Mouse (Mus musculus) CH12.LX (cell line): Measurements from ENCODE around the gene Dennd2a. TPM values are rescaled to one million over a fixed set of nuclear protein-coding genes. Genes with fewer than 3 reads are reported as not detected.

Experiments used
- DNase-seq: peaks from one replicate; pipeline ENCODE4 v3.0.0-alpha.2; 2013; ENCODE audit errors: extremely low read depth
- H3K27ac ChIP-seq: 2 replicates; pipeline ENCODE4 v1.5.1; 2012; ENCODE audit warnings: low read depth, mild to moderate bottlenecking, control low read depth, moderate library complexity; ENCODE audit not compliant: insufficient read depth
- H3K27me3 ChIP-seq: replicated peaks from 2 replicates; pipeline ENCODE3; 2012; ENCODE audit warnings: inconsistent platforms
- H3K36me3 ChIP-seq, 2 experiments: replicated peaks in 1 of 2; 2 replicates each; pipeline versions ENCODE3 to v1.6.1; 2012; ENCODE audit warnings: inconsistent platforms in 1 of 2, low read length in 1 of 2, mild to moderate bottlenecking in 1 of 2, mixed read lengths in 1 of 2, moderate library complexity in 1 of 2; ENCODE audit not compliant: control insufficient read depth in 1 of 2, insufficient read depth in 1 of 2
- H3K4me1 ChIP-seq, 2 experiments: 2 replicates each; pipeline ENCODE4 v1.6.1; 2012; ENCODE audit warnings: inconsistent platforms in 1 of 2, moderate library complexity in 1 of 2; ENCODE audit not compliant: insufficient read depth in 2 of 2, control insufficient read depth in 1 of 2
- H3K4me2 ChIP-seq: 2 replicates; pipeline ENCODE4 v1.6.1; 2012; ENCODE audit warnings: low read depth, mild to moderate bottlenecking, control low read depth; ENCODE audit not compliant: poor library complexity, insufficient read depth, severe bottlenecking
- H3K4me3 ChIP-seq, 3 experiments: fragments of 150-350 bp in 1 of 3; sonication (generic) in 1 of 3; replicated peaks in 1 of 3; 2 replicates each; pipeline versions ENCODE3 to v1.5.1; 2011 to 2012; ENCODE audit warnings: low read depth in 2 of 3, low read length in 2 of 3, mild to moderate bottlenecking in 2 of 3, moderate library complexity in 2 of 3, control low read depth in 1 of 3, improper control_type of control experiment in 1 of 3, inconsistent platforms in 1 of 3, mixed read lengths in 1 of 3; ENCODE audit not compliant: poor library complexity in 1 of 3
- H3K79me2 ChIP-seq: replicated peaks from 2 replicates; pipeline ENCODE4 v1.6.1; 2012; ENCODE audit warnings: mild to moderate bottlenecking, moderate library complexity; ENCODE audit not compliant: control insufficient read depth, poor library complexity, insufficient read depth, severe bottlenecking; ENCODE audit errors: extremely low read depth
- H3K9ac ChIP-seq: 2 replicates; pipeline ENCODE4 v1.6.1; 2012; ENCODE audit warnings: low read depth, mild to moderate bottlenecking, control low read depth, moderate library complexity; ENCODE audit not compliant: insufficient read depth
- H3K9me3 ChIP-seq: replicated peaks from 2 replicates; pipeline ENCODE3; 2012; ENCODE audit warnings: low read length, inconsistent platforms, mixed read lengths
- BHLHE40 ChIP-seq: IDR thresholded peaks from 2 replicates; pipeline ENCODE4 v1.6.1; 2011; ENCODE audit warnings: mild to moderate bottlenecking, low read depth, low read length, improper control_type of control experiment
- CHD1 ChIP-seq: IDR thresholded peaks from 2 replicates; pipeline ENCODE4 v1.6.1; 2012; ENCODE audit warnings: low read depth, low read length, improper control_type of control experiment, inconsistent platforms
- CHD2 ChIP-seq: IDR thresholded peaks from 2 replicates; pipeline ENCODE4 v1.6.1; 2011; ENCODE audit warnings: low read length, improper control_type of control experiment
- ELF1 ChIP-seq: IDR thresholded peaks from 2 replicates; pipeline ENCODE4 v1.6.1; 2014; ENCODE audit warnings: low read depth, mild to moderate bottlenecking, inconsistent platforms, low read length, improper control_type of control experiment
- EP300 ChIP-seq: IDR thresholded peaks from 2 replicates; pipeline ENCODE4 v1.6.1; 2011; ENCODE audit warnings: low read length, improper control_type of control experiment
- ETS1 ChIP-seq: conservative IDR thresholded peaks from 2 replicates; pipeline ENCODE4 v1.6.1; 2012; ENCODE audit warnings: low read depth, mild to moderate bottlenecking, inconsistent platforms, low read length, improper control_type of control experiment, moderate library complexity
- GABPA ChIP-seq: IDR thresholded peaks from 2 replicates; pipeline ENCODE4 v1.6.1; 2012; ENCODE audit warnings: low read depth, low read length, improper control_type of control experiment, inconsistent platforms; ENCODE audit not compliant: insufficient replicate concordance
- HCFC1 ChIP-seq: IDR thresholded peaks from 2 replicates; pipeline ENCODE4 v1.6.1; 2012; ENCODE audit warnings: low read depth, mild to moderate bottlenecking, inconsistent platforms, low read length, improper control_type of control experiment
- IRF4 ChIP-seq: IDR thresholded peaks from 2 replicates; pipeline ENCODE4 v1.6.1; 2014; ENCODE audit warnings: low read depth, mild to moderate bottlenecking, inconsistent platforms, low read length, improper control_type of control experiment
- JUN ChIP-seq: IDR thresholded peaks from 2 replicates; pipeline ENCODE4 v1.6.1; 2011; ENCODE audit warnings: low read depth, mild to moderate bottlenecking, low read length, improper control_type of control experiment, moderate library complexity; ENCODE audit not compliant: insufficient read depth
- JUND ChIP-seq: conservative IDR thresholded peaks from 2 replicates; pipeline ENCODE4 v1.6.1; 2011; ENCODE audit warnings: low read depth, low read length, improper control_type of control experiment
- KAT2A ChIP-seq: IDR thresholded peaks from 2 replicates; pipeline ENCODE4 v1.6.1; 2012; ENCODE audit warnings: low read length, improper control_type of control experiment, inconsistent platforms; ENCODE audit not compliant: insufficient replicate concordance
- MAFK ChIP-seq: IDR thresholded peaks from 2 replicates; pipeline ENCODE4 v1.6.1; 2011; ENCODE audit warnings: low read length, improper control_type of control experiment; ENCODE audit not compliant: insufficient replicate concordance
- MAZ ChIP-seq: IDR thresholded peaks from 2 replicates; pipeline ENCODE4 v1.6.1; 2012; ENCODE audit warnings: low read depth, mild to moderate bottlenecking, inconsistent platforms, low read length, improper control_type of control experiment, moderate library complexity
- MXI1 ChIP-seq: IDR thresholded peaks from 2 replicates; pipeline ENCODE4 v1.6.1; 2011; ENCODE audit warnings: mild to moderate bottlenecking, low read depth, low read length, improper control_type of control experiment
- MYC ChIP-seq: IDR thresholded peaks from 2 replicates; pipeline ENCODE4 v1.6.1; 2011; ENCODE audit warnings: low read depth, mild to moderate bottlenecking, improper control_type of control experiment, low read length
- NELFE ChIP-seq: IDR thresholded peaks from 2 replicates; pipeline ENCODE4 v1.6.1; 2011; ENCODE audit warnings: low read depth, low read length, improper control_type of control experiment
- POLR2A ChIP-seq: IDR thresholded peaks from 2 replicates; pipeline ENCODE4 v1.6.1; 2011; ENCODE audit warnings: low read depth, mild to moderate bottlenecking, improper control_type of control experiment, low read length
- RAD21 ChIP-seq: IDR thresholded peaks from 2 replicates; pipeline ENCODE4 v1.6.1; 2011; ENCODE audit warnings: low read depth, mild to moderate bottlenecking, low read length, improper control_type of control experiment, moderate library complexity
- RCOR1 ChIP-seq: conservative IDR thresholded peaks from 2 replicates; pipeline ENCODE4 v1.6.1; 2012; ENCODE audit warnings: low read depth, mild to moderate bottlenecking, inconsistent platforms, low read length, improper control_type of control experiment
- SIN3A ChIP-seq: IDR thresholded peaks from 2 replicates; pipeline ENCODE4 v1.6.1; 2012; ENCODE audit warnings: low read length, improper control_type of control experiment, inconsistent platforms
- SMC3 ChIP-seq: IDR thresholded peaks from 2 replicates; pipeline ENCODE4 v1.6.1; 2011; ENCODE audit warnings: low read depth, low read length, improper control_type of control experiment
- TCF12 ChIP-seq: IDR thresholded peaks from 2 replicates; pipeline ENCODE4 v1.6.1; 2014; ENCODE audit warnings: low read depth, mild to moderate bottlenecking, inconsistent platforms, low read length, improper control_type of control experiment
- UBTF ChIP-seq: IDR thresholded peaks from 2 replicates; pipeline ENCODE4 v1.6.1; 2012; ENCODE audit warnings: low read depth, mild to moderate bottlenecking, inconsistent platforms, low read length, improper control_type of control experiment, moderate library complexity
- USF1 ChIP-seq: IDR thresholded peaks from 2 replicates; pipeline ENCODE4 v1.6.1; 2014; ENCODE audit warnings: low read depth, mild to moderate bottlenecking, inconsistent platforms, low read length, improper control_type of control experiment
- ZKSCAN1 ChIP-seq: IDR thresholded peaks from 2 replicates; pipeline ENCODE4 v1.6.1; 2012; ENCODE audit warnings: low read depth, inconsistent platforms, low read length, improper control_type of control experiment, borderline replicate concordance
- dilution Hi-C: fragments of 300-500 bp; cut with MboI; formaldehyde crosslinking; loops from 2 replicates; pipeline ENCODE4 v1.14.3; 2020; ENCODE audit warnings: low sequenced_read_pairs; ENCODE audit not compliant: extremely low pct_unique_long_range_greater_than_20kb, extremely low pct_ligation_motif_present
- in situ Hi-C: fragments of 300-500 bp; cut with MboI; formaldehyde crosslinking; loops from 3 replicates; pipeline ENCODE4 v1.14.3; 2019; ENCODE audit warnings: low sequenced_read_pairs, low pct_ligation_motif_present, low pct_unique_long_range_greater_than_20kb, mixed read lengths
- polyA plus RNA-seq: library from polyadenylated mRNA; unstranded; fragments of >175 nt; gene quantifications from 2 replicates; pipeline ENCODE4 v1.2.1, GENCODE M21; 2012; ENCODE audit warnings: low read depth; ENCODE audit not compliant: insufficient read length
- total RNA-seq, 2 experiments: library from RNA; depleted of rRNA; stranded (reverse); fragments of 300-350 nt in 1 of 2; fragments of >200 nt in 1 of 2; gene quantifications; 2 replicates each; pipeline ENCODE4 v1.2.3; 2012 to 2014

The Dennd2a gene
- total and polyA plus RNA-seq, 3 experiments: 3.7 to 10.6 (median 9.1) TPM

- dilution Hi-C loops: no loop called here
Measured at GRCm38 (mm10) chr6:39523161-39523560, 34.5 kb downstream of the Dennd2a start.

GRCm38 (mm10) chr6:39522425-39522824 is 35.2 kb downstream of the Dennd2a start:
- peaks cover 5% of the 10 kb centered on the region; the same call in 1 of the 2 replicates for H3K79me2 ChIP-seq
- H3K4me1 ChIP-seq: peaks cover 9 to 25% of the 10 kb centered on the region in 2 experiments; a peak in 3 of 4 replicates
- H3K27ac ChIP-seq: peak overlapping the region; percentile 7; the same call in 1 of the 2 replicates
- 0 out of 2 replicates have a peak overlapping the region, but pooled peaks have one; percentile 4 for H3K4me2 ChIP-seq
- dilution Hi-C loops: no loop called here
- H3K9me3 ChIP-seq: peaks cover 12% of the 10 kb centered on the region
- no peak overlapping the region for H3K9ac ChIP-seq
- no peak overlapping the region for H3K4me3 ChIP-seq
- H3K27me3 ChIP-seq: no peaks in the 10 kb centered on the region
- TF ChIP-seq MXI1 (peak; percentile 32; the same call in 1 of the 2 replicates), RAD21 (no peak; the same call in 1 of the 2 replicates), KAT2A (no peak), GABPA (no peak), EP300 (peak; percentile 28; the same call in 1 of the 2 replicates), UBTF (no peak), JUN (no peak), JUND (no peak), ELF1 (peak; percentile 67), TCF12 (no peak), POLR2A (peak; percentile 17; the same call in 1 of the 2 replicates), CHD1 (no peak), NELFE (no peak), USF1 (no peak), CHD2 (peak; percentile 95), MYC (no peak), ZKSCAN1 (no peak), IRF4 (peak; percentile 75), BHLHE40 (peak; percentile 54), RCOR1 (no peak), ETS1 (no peak), HCFC1 (0 out of 2 replicates have a peak, but pooled peaks have one; percentile 14)
- TF ChIP-seq, all 38 proteins: peak for 8
- in situ Hi-C loops: no loop called here
- peak; percentile 39 for DNase-seq
- peaks cover 30 to 66% of the 10 kb centered on the region in 2 experiments for H3K36me3 ChIP-seq

More at GRCm38 (mm10) chr6:39523161-39523560, 34.5 kb downstream of the Dennd2a start:
- H3K4me1 ChIP-seq: peaks cover 9 to 25% of the 10 kb centered on the region in 2 experiments; a peak in 3 of 4 replicates
- peaks cover 6% of the 10 kb centered on the region for H3K79me2 ChIP-seq
- peaks cover 12% of the 10 kb centered on the region for H3K9me3 ChIP-seq
- peak overlapping the region; percentile 48 for H3K27ac ChIP-seq
- H3K27me3 ChIP-seq: no peaks in the 10 kb centered on the region
- peaks cover 28 to 59% of the 10 kb centered on the region in 2 experiments for H3K36me3 ChIP-seq
- H3K4me2 ChIP-seq: peak overlapping the region; percentile 31; the same call in 1 of the 2 replicates
- in situ Hi-C loops: no loop called here
- H3K4me3 ChIP-seq: no peak overlapping the region
- DNase-seq: no peak
- H3K9ac ChIP-seq: 0 out of 2 replicates have a peak overlapping the region, but pooled peaks have one; percentile 10
- no peak for TF ChIP-seq SMC3
- TF ChIP-seq MAZ: no peak
- no peak for TF ChIP-seq IRF4
- TF ChIP-seq MYC: no peak
- no peak for TF ChIP-seq CHD2
- no peak for TF ChIP-seq SIN3A
- no peak for TF ChIP-seq MAFK
- TF ChIP-seq, all 38 proteins: peak for 0
